Mouse (Mus musculus) intestine, postnatal 0 days (tissue): Measurements from ENCODE around the gene Sugp2. TPM values are rescaled to one million over a fixed set of nuclear protein-coding genes. Genes with fewer than 3 reads are reported as not detected.

Experiments
- ATAC-seq: fragments of 200-750 bp; cut with Nextera tagmentation; 2 replicates; pipeline ENCODE4 v1.8.0; 2017; ENCODE audit warnings: mild to moderate bottlenecking, moderate TSS enrichment, moderate library complexity
- H3K27ac ChIP-seq: fragments of 300-500 bp; sonication (generic); 2 replicates; pipeline ENCODE4 v1.5.1; 2014; ENCODE audit warnings: mild to moderate bottlenecking, low read depth, low read length, moderate library complexity
- H3K27me3 ChIP-seq: fragments of 300-500 bp; sonication (generic); replicated peaks from 2 replicates; pipeline ENCODE4 v1.6.1; 2014; ENCODE audit warnings: low read length, mixed read lengths; ENCODE audit not compliant: control insufficient read depth, insufficient read depth
- H3K36me3 ChIP-seq: fragments of 300-500 bp; sonication (generic); 2 replicates; pipeline ENCODE4 v1.6.1; 2014; ENCODE audit warnings: mild to moderate bottlenecking, moderate library complexity; ENCODE audit not compliant: control insufficient read depth, insufficient read depth
- H3K4me1 ChIP-seq: fragments of 300-500 bp; sonication (generic); replicated peaks from 2 replicates; pipeline ENCODE4 v1.6.1; 2014; ENCODE audit warnings: antibody characterized with exemption, low read length, mixed read lengths; ENCODE audit not compliant: control insufficient read depth, insufficient read depth
- H3K4me2 ChIP-seq: fragments of 300-500 bp; sonication (generic); replicated peaks from 2 replicates; pipeline ENCODE4 v1.6.1; 2014; ENCODE audit warnings: low read depth, mild to moderate bottlenecking, moderate library complexity
- H3K4me3 ChIP-seq: fragments of 300-500 bp; sonication (generic); 2 replicates; pipeline ENCODE4 v1.5.1; 2014; ENCODE audit warnings: low read depth, low read length
- H3K9ac ChIP-seq: fragments of 300-500 bp; sonication (generic); 2 replicates; pipeline ENCODE4 v1.6.1; 2014; ENCODE audit warnings: mild to moderate bottlenecking, low read depth, low read length
- H3K9me3 ChIP-seq: fragments of 300-500 bp; sonication (generic); 2 replicates; pipeline ENCODE4 v1.6.1; 2016; ENCODE audit warnings: mixed run types; ENCODE audit not compliant: control insufficient read depth
- CTCF ChIP-seq: sonication (generic); IDR thresholded peaks from 2 replicates; pipeline ENCODE4 v1.5.1; 2016; ENCODE audit warnings: low read depth, mild to moderate bottlenecking, control low read depth, antibody characterized with exemption, moderate library complexity
- WGBS: fragments of 180-500 bp; shearing (Covaris S2); extraction: QIAGEN DNeasy Blood & Tissue Kit; methylation state at CpG from one replicate; pipeline ENCODE4 v1.1.7; 2014; 5-methylcytosine and 5-hydroxymethylcytosine counted together
- polyA plus RNA-seq: library from polyadenylated mRNA; unstranded; fragments of >200 nt; fragmentation: Nextera tagmentation; extraction: Ambion mirVana; gene quantifications from 2 replicates; pipeline ENCODE4 v1.2.1, GENCODE M21; 2015

Sugp2 gene
- polyA plus RNA-seq, 1 experiment from 2014 or later = 8.0 TPM

DNA sequence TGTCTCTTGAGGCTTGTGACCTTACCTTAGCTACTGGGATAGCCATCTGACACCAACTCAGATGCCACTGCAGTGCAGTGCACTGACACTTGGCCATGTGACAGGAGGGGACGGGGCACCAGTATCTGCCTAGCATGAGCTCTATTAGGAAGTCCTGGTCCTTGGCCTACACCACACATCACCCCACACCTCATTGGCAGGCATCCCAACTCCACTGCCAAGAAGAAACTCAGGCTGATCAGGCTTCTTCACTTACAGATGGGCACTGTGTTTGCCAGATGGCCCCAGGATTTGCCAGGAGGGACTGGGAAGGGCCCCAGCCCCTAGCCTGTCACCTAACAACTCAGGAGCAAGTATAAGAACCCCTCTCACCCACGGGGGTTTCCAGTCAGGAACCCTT is 79.4 kb downstream of the Sugp2 start:
- Histone ChIP-seq H3K9me3 (no peaks in the 10 kb centered on the region), H3K36me3 (peaks cover 44% of the 10 kb centered on the region), H3K27ac (no peak overlapping the region; the same call in 1 of the 2 replicates), H3K4me3 (no peak overlapping the region), H3K4me2 (no peak overlapping the region), H3K27me3 (0 out of 2 replicates have a peak, but pooled peaks cover 3% of the 10 kb centered on the region), H3K4me1 (0 out of 2 replicates have a peak, but pooled peaks cover 4% of the 10 kb centered on the region), H3K9ac (no peak overlapping the region)
- no peak for ATAC-seq
- no peak for TF ChIP-seq CTCF
- 92% methylated on average over 2 of the region's 2 CpGs for WGBS

- Histone ChIP-seq H3K4me2 (peak within 1 kb of the TSS; percentile 89), H3K4me3 (peak within 1 kb of the TSS; percentile 55), H3K9me3 (no peaks in the 10 kb centered on the region), H3K4me1 (0 out of 2 replicates have a peak, but pooled peaks cover 4% of the 10 kb centered on the region), H3K36me3 (peaks cover 24% of the 10 kb centered on the region), H3K27me3 (0 out of 2 replicates have a peak, but pooled peaks cover 3% of the 10 kb centered on the region), H3K9ac (0 out of 2 replicates have a peak within 1 kb of the TSS, but pooled peaks have one; percentile 23), H3K27ac (no peak within 1 kb of the TSS)
- peak; percentile 12; the same call in 1 of the 2 replicates for ATAC-seq
- peak; percentile 15; the same call in 1 of the 2 replicates for TF ChIP-seq CTCF
- 3% methylated on average over 66 of the region's 66 CpGs for WGBS
Observed at GRCm38 (mm10) chr8:70315624-70316510, 81.8 kb downstream of the Sugp2 start, which contains the start of gene Cers1. Cers1 (plus strand) TSS chr8:70315775.

DNA sequence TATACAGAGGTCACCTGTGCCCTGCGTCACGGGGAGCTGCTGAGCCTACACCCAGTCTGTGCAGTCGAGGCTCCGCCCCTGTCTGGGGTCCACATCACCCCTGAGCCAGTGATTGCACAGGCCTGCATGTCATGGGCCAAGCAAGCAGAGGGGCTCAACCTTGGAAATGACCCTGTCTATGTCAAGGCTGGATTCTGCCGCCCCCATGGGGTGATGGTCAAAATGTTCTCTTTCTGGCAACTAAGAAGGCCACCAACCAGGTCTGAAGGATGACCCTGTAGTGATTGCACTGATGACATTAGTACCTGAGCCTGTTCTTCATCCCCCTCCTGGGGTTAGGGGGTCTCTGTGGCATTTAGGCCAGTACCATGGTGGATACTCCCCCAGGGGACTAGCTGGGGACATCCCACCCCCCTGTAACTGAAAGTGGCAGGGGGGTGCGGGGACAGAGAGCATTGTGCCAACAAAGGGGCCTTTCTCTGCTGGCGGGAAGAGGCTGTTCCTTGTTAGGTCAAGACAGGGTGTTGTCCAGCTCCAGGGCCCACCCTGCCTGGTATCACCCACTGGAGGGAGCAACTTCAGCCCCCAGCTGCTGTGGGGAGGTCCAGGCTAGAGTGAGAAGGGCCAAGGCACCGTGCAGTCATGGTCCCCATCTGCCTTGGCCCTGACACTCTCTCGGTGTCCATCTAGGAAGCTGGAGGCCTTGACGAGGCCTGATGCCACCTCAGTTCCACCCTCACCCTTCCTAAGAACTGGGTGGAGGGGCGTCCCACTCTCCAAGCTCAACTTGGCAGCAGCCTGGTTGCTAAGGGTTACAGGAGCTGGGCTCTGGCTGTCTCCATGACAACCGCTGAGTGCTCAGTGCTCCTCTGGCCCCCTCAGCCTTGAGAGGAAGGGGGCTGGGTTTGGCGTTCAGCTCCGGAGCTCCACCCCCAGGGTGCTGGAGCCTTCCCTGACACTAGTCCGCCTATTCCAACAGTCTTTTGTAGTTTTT is 82.8 kb downstream of the Sugp2 start:
- whole genome bisulfite sequencing = 22% methylated on average over 15 of the region's 15 CpGs
- Histone ChIP-seq H3K4me2 (peak overlapping the region; percentile 89), H3K27ac (no peak overlapping the region)

GRCm38 (mm10) chr8:70317872-70318271 is 83.8 kb downstream of the Sugp2 start:
- 0 out of 2 replicates have a peak, but pooled peaks cover 3% of the 10 kb centered on the region for H3K27me3 ChIP-seq
- WGBS = 83% methylated on average over 5 of the region's 5 CpGs
- H3K9ac ChIP-seq = no peak overlapping the region
- no peaks in the 10 kb centered on the region for H3K9me3 ChIP-seq
- H3K4me1 ChIP-seq = 0 out of 2 replicates have a peak, but pooled peaks cover 4% of the 10 kb centered on the region
- H3K4me3 ChIP-seq = no peak overlapping the region
- TF ChIP-seq CTCF = no peak
- no peak overlapping the region for H3K27ac ChIP-seq
- H3K4me2 ChIP-seq = no peak overlapping the region
- ATAC-seq = no peak
- H3K36me3 ChIP-seq = peaks cover 7% of the 10 kb centered on the region

More for the DNA sequence above, 82.8 kb downstream of the Sugp2 start:
- no peaks in the 10 kb centered on the region for H3K9me3 ChIP-seq
- H3K27me3 ChIP-seq = 0 out of 2 replicates have a peak, but pooled peaks cover 3% of the 10 kb centered on the region
- peak; percentile 25; the same call in 1 of the 2 replicates for TF ChIP-seq CTCF
- peaks cover 15% of the 10 kb centered on the region for H3K36me3 ChIP-seq
- H3K4me1 ChIP-seq = 0 out of 2 replicates have a peak, but pooled peaks cover 4% of the 10 kb centered on the region
- peak; percentile 28; the same call in 1 of the 2 replicates for ATAC-seq
- no peak overlapping the region for H3K9ac ChIP-seq
- H3K4me3 ChIP-seq = peak overlapping the region; percentile 55

GRCm38 (mm10) chr8:70323716-70324115 is 89.7 kb downstream of the Sugp2 start:
- Histone ChIP-seq H3K4me2 (no peak overlapping the region), H3K9me3 (no peaks in the 10 kb centered on the region), H3K4me3 (no peak overlapping the region), H3K9ac (no peak overlapping the region), H3K27ac (no peak overlapping the region), H3K4me1 (no peaks in the 10 kb centered on the region), H3K27me3 (no peaks in the 10 kb centered on the region), H3K36me3 (no peaks in the 10 kb centered on the region; the same call in 1 of the 2 replicates)
- WGBS = 92% methylated on average over 3 of the region's 3 CpGs
- no peak for ATAC-seq
- TF ChIP-seq CTCF = peak; percentile 17; the same call in 1 of the 2 replicates
